In the genomic region with DNA sequence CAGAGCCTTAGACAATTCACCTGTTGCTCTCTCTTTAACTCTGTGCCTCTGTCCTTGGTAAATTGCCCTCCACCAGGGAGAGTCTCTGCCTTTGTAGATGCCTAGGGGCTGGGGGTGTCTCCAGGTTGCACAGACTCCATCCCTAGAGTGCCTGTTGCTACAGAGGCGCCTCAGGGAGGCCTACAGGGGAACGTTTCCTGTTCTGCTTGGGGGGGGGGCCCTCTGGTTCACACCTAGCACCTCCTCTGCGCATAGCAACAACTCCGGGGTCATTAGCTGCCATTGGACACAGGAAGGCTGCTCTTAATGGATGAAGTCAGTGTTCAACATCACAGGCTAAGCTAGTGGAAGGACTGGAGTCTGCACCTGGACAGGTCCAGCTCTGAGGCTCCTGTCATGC, we compare ENCODE assay signal across 21 mouse cellular contexts. TPM values are rescaled to one million over a fixed set of nuclear protein-coding genes. Genes with fewer than 3 reads are reported as not detected.
DNase-seq lines count a peak whose midpoint lies in the region; ATAC-seq lines count a peak whose summit lies in the region.
"Had no signal": no experiment of that assay in that cellular context is flagged by ENCODE, and none has a peak within 500 bp of the region (broad histone marks: within the 10 kb centered on the region; RNA-seq: fewer than 3 reads in every experiment).

No protein-coding gene starts in this region.

- ATAC-seq in hindbrain, embryonic 11.5 days (ENCODE audit: low FRiP score) = no peak
- peak; percentile 61 for ATAC-seq in CD4-positive, CD25-positive, alpha-beta regulatory T cell, adult 4 months
- peak; percentile 33 for ATAC-seq in embryonic facial prominence, embryonic 14.5 days (ENCODE audit: low read depth)
- no peak for ATAC-seq in limb, embryonic 11.5 days (ENCODE audit: insufficient number of reproducible peaks, low FRiP score, low TSS enrichment, low read depth)
- ATAC-seq in hindbrain, embryonic 12.5 days (ENCODE audit: low FRiP score) = no peak
- ATAC-seq: forebrain, embryonic 13.5 days; midbrain, embryonic 13.5 days had no signal

- no peak for DNase-seq in hindbrain, embryonic 10.5 days (ENCODE audit: low spot score)
- no peak for DNase-seq in hindbrain, embryonic 11.5 days (ENCODE audit: low spot score)
- DNase-seq in embryonic facial prominence, embryonic 14.5 days (ENCODE audit: low spot score) = no peak
- DNase-seq in limb, embryonic 11.5 days (ENCODE audit: low spot score) = no peak
- DNase-seq in T-cell, adult 2 months (ENCODE audit: low spot score) = no peak
- no peak for DNase-seq in right cerebral cortex, postnatal 10 days (ENCODE audit: low spot score in 2 of 2)
- DNase-seq: B cell, adult 2 months; cerebellum, adult 9-10 months; gastrocnemius, adult 2 months; kidney, adult 2 months; liver, embryonic 13.5 days; lung, embryonic 14.5 days; right cerebral cortex, adult 18-20 months had no signal

- no peak overlapping the region for H3K4me2 ChIP-seq in hindbrain, embryonic 11.5 days (replicated peaks; ENCODE audit: low read depth, low read length)
- no peak overlapping the region for H3K4me2 ChIP-seq in embryonic facial prominence, embryonic 14.5 days (ENCODE audit: low read depth, low read length)
- H3K4me2 ChIP-seq in limb, embryonic 11.5 days (ENCODE audit: low read depth, severe bottlenecking) = no peak overlapping the region
- no peak overlapping the region for H3K4me2 ChIP-seq in hindbrain, embryonic 12.5 days (replicated peaks)
- H3K4me2 ChIP-seq: forebrain, embryonic 13.5 days; hindbrain, embryonic 15.5 days; limb, embryonic 13.5 days; liver, embryonic 13.5 days; lung, embryonic 14.5 days; midbrain, embryonic 13.5 days had no signal

- 0 out of 2 replicates have a peak, but pooled peaks cover 2% of the 10 kb centered on the region for H3K27me3 ChIP-seq in hindbrain, embryonic 10.5 days (ENCODE audit: insufficient read depth, poor library complexity, severe bottlenecking)
- H3K27me3 ChIP-seq in hindbrain, embryonic 11.5 days (ENCODE audit: control insufficient read depth, insufficient read depth, low read length) = no peaks in the 10 kb centered on the region
- H3K27me3 ChIP-seq in embryonic facial prominence, embryonic 14.5 days (replicated peaks; ENCODE audit: control insufficient read depth, insufficient read depth, low read length) = no peaks in the 10 kb centered on the region
- H3K27me3 ChIP-seq in limb, embryonic 11.5 days (ENCODE audit: control insufficient read depth, insufficient read depth, low read length) = no peaks in the 10 kb centered on the region
- H3K27me3 ChIP-seq in hindbrain, embryonic 12.5 days = no peaks in the 10 kb centered on the region; the same call in 1 of the 2 replicates
- H3K27me3 ChIP-seq: forebrain, embryonic 13.5 days; hindbrain, embryonic 15.5 days; limb, embryonic 13.5 days; midbrain, embryonic 13.5 days had no signal

- no peaks in the 10 kb centered on the region for H3K36me3 ChIP-seq in hindbrain, embryonic 10.5 days
- no peaks in the 10 kb centered on the region for H3K36me3 ChIP-seq in hindbrain, embryonic 11.5 days (ENCODE audit: control insufficient read depth, insufficient read depth, low read length)
- H3K36me3 ChIP-seq in embryonic facial prominence, embryonic 14.5 days (ENCODE audit: control insufficient read depth, insufficient read depth, low read length) = no peaks in the 10 kb centered on the region
- H3K36me3 ChIP-seq in limb, embryonic 11.5 days (ENCODE audit: control insufficient read depth, insufficient read depth, low read length) = no peaks in the 10 kb centered on the region
- no peaks in the 10 kb centered on the region for H3K36me3 ChIP-seq in hindbrain, embryonic 12.5 days
- H3K36me3 ChIP-seq: hindbrain, embryonic 15.5 days; limb, embryonic 13.5 days; liver, embryonic 13.5 days; midbrain, embryonic 13.5 days had no signal

- H3K9me3 ChIP-seq in hindbrain, embryonic 10.5 days = no peaks in the 10 kb centered on the region
- no peaks in the 10 kb centered on the region for H3K9me3 ChIP-seq in hindbrain, embryonic 11.5 days (ENCODE audit: control insufficient read depth, low read length)
- no peaks in the 10 kb centered on the region for H3K9me3 ChIP-seq in embryonic facial prominence, embryonic 14.5 days (ENCODE audit: control insufficient read depth, low read length)
- no peaks in the 10 kb centered on the region for H3K9me3 ChIP-seq in limb, embryonic 11.5 days (ENCODE audit: control insufficient read depth, low read length)
- H3K9me3 ChIP-seq in hindbrain, embryonic 12.5 days (replicated peaks) = no peaks in the 10 kb centered on the region
- H3K9me3 ChIP-seq: forebrain, embryonic 13.5 days; hindbrain, embryonic 15.5 days; limb, embryonic 13.5 days; liver, embryonic 13.5 days; midbrain, embryonic 13.5 days had no signal

- WGBS in hindbrain, embryonic 10.5 days = 45% methylated on average over 4 of the region's 4 CpGs
- 54% methylated on average over 4 of the region's 4 CpGs for WGBS in hindbrain, embryonic 11.5 days
- 37% methylated on average over 4 of the region's 4 CpGs for WGBS in embryonic facial prominence, embryonic 14.5 days
- WGBS in limb, embryonic 11.5 days = 12% methylated on average over 4 of the region's 4 CpGs
- WGBS in hindbrain, embryonic 12.5 days = 48% methylated on average over 4 of the region's 4 CpGs

- peaks cover 82% of the 10 kb centered on the region for H3K4me1 ChIP-seq in hindbrain, embryonic 10.5 days (replicated peaks)
- H3K4me1 ChIP-seq in hindbrain, embryonic 11.5 days (replicated peaks; ENCODE audit: control insufficient read depth, insufficient read depth, low read length) = peaks cover 9% of the 10 kb centered on the region
- H3K4me1 ChIP-seq in embryonic facial prominence, embryonic 14.5 days (ENCODE audit: control insufficient read depth, insufficient read depth, low read length) = peaks cover 48% of the 10 kb centered on the region
- H3K4me1 ChIP-seq in limb, embryonic 11.5 days (ENCODE audit: control insufficient read depth, insufficient read depth, low read length) = peaks cover 38% of the 10 kb centered on the region
- peaks cover 49% of the 10 kb centered on the region for H3K4me1 ChIP-seq in hindbrain, embryonic 12.5 days

- no peak overlapping the region for H3K4me3 ChIP-seq in hindbrain, embryonic 10.5 days
- no peak overlapping the region for H3K4me3 ChIP-seq in hindbrain, embryonic 11.5 days (ENCODE audit: low read depth, low read length)
- no peak overlapping the region for H3K4me3 ChIP-seq in embryonic facial prominence, embryonic 14.5 days (ENCODE audit: low read depth, low read length)
- H3K4me3 ChIP-seq in limb, embryonic 11.5 days (ENCODE audit: low read depth, low read length) = no peak overlapping the region
- no peak overlapping the region for H3K4me3 ChIP-seq in hindbrain, embryonic 12.5 days
- H3K4me3 ChIP-seq: erythroblast, embryonic 14.5 days; forebrain, embryonic 13.5 days; gastrocnemius, adult 2 months; hindbrain, embryonic 15.5 days; limb, embryonic 13.5 days; liver, embryonic 13.5 days; midbrain, embryonic 13.5 days had no signal

- H3K9ac ChIP-seq in hindbrain, embryonic 11.5 days (ENCODE audit: low read depth, low read length) = no peak overlapping the region
- H3K9ac ChIP-seq in embryonic facial prominence, embryonic 14.5 days (ENCODE audit: low read depth, low read length) = no peak overlapping the region
- H3K9ac ChIP-seq in limb, embryonic 11.5 days (ENCODE audit: low read length) = no peak overlapping the region
- H3K9ac ChIP-seq in hindbrain, embryonic 12.5 days = no peak overlapping the region
- H3K9ac ChIP-seq: forebrain, embryonic 13.5 days; hindbrain, embryonic 15.5 days; limb, embryonic 13.5 days; liver, embryonic 13.5 days; lung, embryonic 14.5 days; midbrain, embryonic 13.5 days had no signal

- H3K27ac ChIP-seq in hindbrain, embryonic 10.5 days = peak overlapping the region; percentile 72
- H3K27ac ChIP-seq in hindbrain, embryonic 11.5 days (ENCODE audit: low read depth, low read length) = no peak overlapping the region
- H3K27ac ChIP-seq in embryonic facial prominence, embryonic 14.5 days (replicated peaks; ENCODE audit: low read depth, low read length) = no peak overlapping the region
- H3K27ac ChIP-seq in limb, embryonic 11.5 days (replicated peaks; ENCODE audit: low read depth, low read length) = 0 out of 2 replicates have a peak overlapping the region, but pooled peaks have one; percentile 5
- H3K27ac ChIP-seq in hindbrain, embryonic 12.5 days = no peak overlapping the region
- H3K27ac ChIP-seq: forebrain, embryonic 13.5 days; gastrocnemius, adult 2 months; hindbrain, embryonic 15.5 days; kidney, postnatal 0 days; limb, embryonic 13.5 days; liver, embryonic 13.5 days; midbrain, embryonic 13.5 days had no signal

RNA-seq across cellular contexts. Expression of gene Ece1, which starts 12.8 kb away (rescaled TPM):
- 33.7 and 37.6 TPM in 2 replicates for polyA plus RNA-seq in hindbrain, embryonic 10.5 days (2016; fragmentation: Nextera tagmentation; extraction: Ambion mirVana)
- polyA plus RNA-seq in hindbrain, embryonic 11.5 days (2014; fragmentation: Nextera tagmentation; extraction: Ambion mirVana) = 25.1 and 29.2 TPM in 2 replicates
- 10 to 100 TPM; 15.9 to 23.4 TPM for polyA plus RNA-seq in CD4-positive, CD25-positive, alpha-beta regulatory T cell, adult 4 months (2017; shearing (Covaris generic))
- 57.8 and 62.1 TPM in 2 replicates for polyA plus RNA-seq in embryonic facial prominence, embryonic 14.5 days (2014; fragmentation: Nextera tagmentation; extraction: Ambion mirVana)
- polyA plus RNA-seq in limb, embryonic 11.5 days (2014; fragmentation: Nextera tagmentation; extraction: Ambion mirVana) = 38.0 and 39.0 TPM in 2 replicates
- polyA plus RNA-seq in hindbrain, embryonic 12.5 days (2016; fragmentation: Nextera tagmentation; extraction: Ambion mirVana) = 20.1 and 38.1 TPM in 2 replicates

Comparison
In these comparisons a context has a peak if more than half of its experiments do, and no peak if none do; other contexts are left out.
1. H3K27ac ChIP-seq: peak in hindbrain, embryonic 10.5 days (single experiment) and limb, embryonic 11.5 days (single experiment); none in hindbrain, embryonic 11.5 days (single experiment), embryonic facial prominence, embryonic 14.5 days (single experiment) and hindbrain, embryonic 12.5 days (single experiment).
2. ATAC-seq: peak in CD4-positive, CD25-positive, alpha-beta regulatory T cell, adult 4 months (single experiment) and embryonic facial prominence, embryonic 14.5 days (single experiment); none in hindbrain, embryonic 11.5 days (single experiment), limb, embryonic 11.5 days (single experiment) and hindbrain, embryonic 12.5 days (single experiment).